Mouse (Mus musculus) ES-Bruce4 (cell line): ENCODE measurements around the gene Apold1. TPM values are rescaled to one million over a fixed set of nuclear protein-coding genes. Genes with fewer than 3 reads are reported as not detected.

Experiments
- H3K27ac ChIP-seq: 2 replicates; pipeline ENCODE4 v1.5.1; 2012; ENCODE audit warnings: low read length, inconsistent platforms; ENCODE audit not compliant: insufficient read depth
- H3K27me3 ChIP-seq: 2 replicates; pipeline ENCODE4 v1.6.1; 2012; ENCODE audit warnings: mild to moderate bottlenecking, low read length, inconsistent platforms; ENCODE audit not compliant: control insufficient read depth, poor library complexity, insufficient read depth, severe bottlenecking
- H3K36me3 ChIP-seq: 2 replicates; pipeline ENCODE4 v1.6.1; 2012; ENCODE audit warnings: inconsistent platforms, mild to moderate bottlenecking, low read length, moderate library complexity; ENCODE audit not compliant: control insufficient read depth, poor library complexity, insufficient read depth, severe bottlenecking
- H3K4me1 ChIP-seq: one replicate; pipeline ENCODE4 v1.8.1; 2011; ENCODE audit warnings: low read length; ENCODE audit not compliant: control insufficient read depth, insufficient read depth
- H3K4me3 ChIP-seq: 2 replicates; pipeline ENCODE4 v1.5.1; 2011; ENCODE audit warnings: low read depth, mild to moderate bottlenecking, low read length
- H3K9ac ChIP-seq: 2 replicates; pipeline ENCODE4 v1.6.1; 2012; ENCODE audit warnings: low read depth, mild to moderate bottlenecking, inconsistent platforms; ENCODE audit not compliant: poor library complexity, severe bottlenecking
- H3K9me3 ChIP-seq: replicated peaks from 2 replicates; pipeline ENCODE4 v1.6.1; 2012; ENCODE audit warnings: mild to moderate bottlenecking, low read length, inconsistent platforms; ENCODE audit not compliant: control insufficient read depth, poor library complexity, insufficient read depth, severe bottlenecking
- CTCF ChIP-seq: IDR thresholded peaks from one replicate; pipeline ENCODE4 v1.8.1; 2011; ENCODE audit warnings: low read depth, low read length
- EP300 ChIP-seq: IDR thresholded peaks from 2 replicates; pipeline ENCODE4 v1.6.1; 2011; ENCODE audit warnings: low read depth, low read length; ENCODE audit not compliant: insufficient read depth
- POLR2A ChIP-seq: IDR thresholded peaks from one replicate; pipeline ENCODE4 v1.8.1; 2011; ENCODE audit warnings: low read length; ENCODE audit not compliant: insufficient read depth
- polyA plus RNA-seq: library from polyadenylated mRNA; stranded (reverse); fragments of >200 nt; gene quantifications from 2 replicates; pipeline ENCODE4 v1.2.4, GENCODE M21; 2011; ENCODE audit warnings: low read depth; ENCODE audit not compliant: missing spikeins, insufficient read depth, insufficient read length

Apold1 gene
- polyA plus RNA-seq: 0.39 and 0.49 TPM in 2 replicates

DNA sequence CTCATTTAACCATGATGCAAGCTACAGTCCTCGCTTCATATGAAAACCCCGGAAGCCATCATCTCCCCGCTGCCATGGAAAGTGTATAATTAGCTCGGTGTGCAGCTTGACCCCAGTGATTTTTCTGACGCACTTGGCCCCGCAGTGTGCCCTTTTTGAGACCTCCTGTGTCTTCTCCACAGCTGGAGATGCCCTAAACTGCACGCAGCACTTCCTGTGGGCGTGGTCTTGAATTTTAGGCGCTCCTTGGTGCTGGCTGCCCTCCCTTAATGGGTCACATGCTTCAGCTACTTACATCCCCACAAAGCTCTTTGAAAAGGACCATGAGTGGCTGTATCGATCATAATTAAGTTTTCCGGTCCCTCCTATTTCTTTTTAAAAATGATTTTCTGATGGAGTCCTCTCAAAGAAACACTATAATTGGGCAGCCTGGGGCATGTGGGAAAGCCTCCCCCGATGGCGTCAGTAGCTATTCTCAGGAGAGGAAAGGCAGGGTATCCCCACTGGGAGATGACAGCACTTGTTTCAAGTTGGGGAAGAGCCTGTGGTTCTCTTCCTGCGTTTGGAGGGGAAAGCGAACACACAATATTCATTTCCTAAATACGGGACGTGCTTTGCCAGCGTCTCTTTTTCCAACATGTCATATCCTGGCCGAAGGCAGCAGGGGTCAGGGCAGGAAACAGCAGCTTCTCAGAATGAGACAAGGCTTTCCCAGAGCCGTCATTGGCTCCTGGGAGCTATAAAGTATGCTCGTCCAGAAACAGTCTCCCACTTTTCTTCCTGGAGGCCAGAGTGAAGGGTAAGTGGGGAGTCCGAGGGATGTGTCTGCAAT, at the start of gene Apold1:
TSS of gene Apold1 (plus strand) at position 488 of the 832 bp plus-strand sequence.
- H3K9me3 ChIP-seq: no peaks in the 10 kb centered on the region
- peaks cover 6% of the 10 kb centered on the region for H3K4me1 ChIP-seq
- H3K27me3 ChIP-seq: no peaks in the 10 kb centered on the region; the same call in 1 of the 2 replicates
- H3K27ac ChIP-seq: no peak within 1 kb of the TSS
- H3K4me3 ChIP-seq: no peak within 1 kb of the TSS
- H3K9ac ChIP-seq: no peak within 1 kb of the TSS
- no peaks in the 10 kb centered on the region for H3K36me3 ChIP-seq
- peak; percentile 64; the same call in 1 of the 2 replicates for TF ChIP-seq EP300
- no peak for TF ChIP-seq CTCF

DNA sequence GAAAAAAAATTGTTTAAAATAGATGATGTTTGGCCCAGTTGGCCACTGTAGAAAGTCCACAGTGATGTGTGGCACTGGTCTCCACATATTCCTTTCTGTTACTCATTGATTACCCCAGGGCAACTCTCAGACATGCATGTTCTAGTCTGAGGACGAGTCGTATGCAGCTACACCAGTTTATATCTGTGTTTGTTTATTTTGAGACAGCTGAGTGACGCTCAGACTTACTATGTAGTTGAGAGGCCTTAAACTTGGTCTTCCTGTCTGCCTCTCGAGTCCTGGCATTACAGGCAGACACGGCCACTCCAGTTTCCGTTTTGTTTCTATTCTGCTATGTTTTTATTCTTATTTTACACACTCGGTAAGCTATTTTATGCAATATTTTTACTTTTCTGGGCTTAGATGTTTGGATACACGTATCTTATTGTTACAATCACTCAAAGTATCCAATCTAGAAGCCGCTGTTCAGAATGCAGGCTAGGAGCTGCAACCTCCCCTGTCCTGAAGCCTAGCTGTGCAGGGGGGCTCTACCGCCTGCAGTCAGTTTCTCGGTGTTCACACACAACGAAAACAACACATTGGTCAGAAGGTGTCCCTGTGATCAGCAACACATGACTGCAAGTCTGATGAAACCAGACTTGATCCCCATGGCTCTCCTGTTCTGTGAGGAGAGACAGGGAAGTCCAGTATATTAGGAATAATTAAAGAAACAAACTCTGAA, 48.9 kb upstream of the Apold1 start:
- Histone ChIP-seq H3K4me3 (no peak overlapping the region), H3K27ac (no peak overlapping the region), H3K4me1 (no peaks in the 10 kb centered on the region), H3K27me3 (no peaks in the 10 kb centered on the region), H3K9ac (no peak overlapping the region), H3K9me3 (no peaks in the 10 kb centered on the region), H3K36me3 (no peaks in the 10 kb centered on the region)
- no peak for TF ChIP-seq EP300
- TF ChIP-seq CTCF: no peak
- TF ChIP-seq POLR2A: no peak

DNA sequence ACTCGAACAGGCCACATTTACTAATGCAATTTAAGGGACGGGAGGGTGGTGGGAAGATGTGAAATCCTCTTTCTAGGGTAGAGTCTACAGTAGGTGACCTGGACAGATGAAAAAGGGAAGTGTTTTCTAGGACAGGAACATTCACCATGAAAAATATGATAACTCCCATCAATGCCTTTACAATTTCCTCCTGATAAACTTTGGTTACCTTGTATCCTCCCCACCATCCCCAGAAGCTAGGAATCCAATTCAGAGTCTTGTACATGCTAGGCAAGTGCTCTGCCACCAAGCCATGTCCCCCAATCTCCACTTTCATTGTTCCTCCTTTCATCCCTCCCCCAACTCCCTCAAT, 48.3 kb upstream of the Apold1 start:
- Histone ChIP-seq H3K36me3 (no peaks in the 10 kb centered on the region), H3K9me3 (no peaks in the 10 kb centered on the region), H3K27me3 (no peaks in the 10 kb centered on the region), H3K4me3 (no peak overlapping the region), H3K9ac (no peak overlapping the region), H3K4me1 (no peaks in the 10 kb centered on the region), H3K27ac (no peak overlapping the region)
- TF ChIP-seq EP300: no peak
- no peak for TF ChIP-seq CTCF
- no peak for TF ChIP-seq POLR2A

DNA sequence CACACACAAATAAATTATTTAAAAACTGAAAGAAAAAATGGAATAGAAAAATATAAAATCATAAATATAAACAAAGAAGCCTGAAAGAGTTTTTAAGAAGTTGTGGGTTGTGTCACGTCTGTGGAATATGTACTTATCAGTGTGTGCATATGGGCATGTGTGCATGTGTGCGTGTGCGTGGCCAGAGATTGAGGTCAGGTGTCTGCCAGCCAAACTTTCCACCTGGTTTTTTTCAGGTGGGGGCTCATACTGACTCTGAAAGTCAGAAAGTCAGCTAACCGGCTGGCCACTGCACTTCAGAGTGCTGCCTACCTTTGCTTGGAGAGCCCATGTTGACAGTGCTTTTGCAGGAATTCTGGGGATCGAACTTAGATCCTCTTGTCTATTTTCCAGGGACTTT, 47.2 kb upstream of the Apold1 start:
- Histone ChIP-seq H3K9me3 (no peaks in the 10 kb centered on the region), H3K4me3 (no peak overlapping the region), H3K9ac (no peak overlapping the region), H3K36me3 (no peaks in the 10 kb centered on the region), H3K27ac (no peak overlapping the region), H3K27me3 (no peaks in the 10 kb centered on the region), H3K4me1 (no peaks in the 10 kb centered on the region)
- TF ChIP-seq CTCF (no peak), EP300 (no peak), POLR2A (no peak)

DNA sequence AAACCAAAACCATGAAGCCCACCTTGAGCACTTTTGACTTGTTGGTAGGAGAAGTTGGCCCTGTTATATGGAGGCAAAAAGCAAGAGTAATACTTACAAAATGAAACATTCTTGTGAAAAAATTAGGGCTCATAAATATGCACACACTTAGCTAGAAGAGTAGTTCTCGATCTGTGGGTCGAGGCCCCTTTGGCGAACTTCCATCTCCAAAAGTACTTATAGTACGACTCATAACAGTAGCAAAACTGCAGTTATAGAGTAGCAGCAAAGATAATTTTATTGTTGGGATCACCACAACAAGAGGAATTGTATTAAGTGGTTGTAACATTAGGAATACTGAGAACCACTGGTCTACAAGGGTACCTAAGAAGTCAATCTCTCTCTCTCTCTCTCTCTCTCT, 41.7 kb upstream of the Apold1 start:
- Histone ChIP-seq H3K4me1 (no peaks in the 10 kb centered on the region), H3K4me3 (no peak overlapping the region), H3K36me3 (no peaks in the 10 kb centered on the region), H3K27ac (no peak overlapping the region), H3K27me3 (no peaks in the 10 kb centered on the region), H3K9me3 (no peaks in the 10 kb centered on the region), H3K9ac (no peak overlapping the region)
- TF ChIP-seq POLR2A (no peak), CTCF (no peak), EP300 (no peak)

DNA sequence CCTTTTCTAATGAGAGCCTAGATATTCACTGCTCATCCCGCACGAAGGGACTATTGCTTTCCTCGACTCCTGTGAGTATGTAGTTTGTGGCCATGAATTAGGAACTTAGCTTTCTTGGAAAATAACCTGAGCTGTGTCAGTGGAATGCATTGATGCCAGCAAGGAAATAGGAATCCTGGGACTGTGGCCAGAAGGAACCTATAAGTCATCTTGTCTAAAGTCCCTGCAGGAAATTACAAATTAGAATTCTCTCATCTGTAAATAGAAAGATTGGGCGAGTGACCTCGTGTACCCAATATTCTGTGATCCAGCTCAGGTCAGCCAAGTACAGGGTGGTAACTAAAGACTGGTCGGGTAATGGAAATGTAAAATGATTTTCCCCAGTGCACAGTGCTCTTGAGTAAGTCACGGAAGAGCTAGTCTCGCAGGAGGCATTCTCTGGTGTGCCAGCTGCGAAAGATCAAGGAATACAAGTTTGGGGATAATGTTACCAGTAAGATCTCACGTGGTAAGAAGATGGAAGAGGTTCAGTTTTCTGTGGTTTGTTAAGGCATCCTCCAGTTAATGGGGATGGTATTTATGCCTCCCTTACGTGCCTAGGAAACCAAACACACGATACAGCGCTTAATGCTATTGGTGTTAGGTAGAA, 37.6 kb upstream of the Apold1 start:
- no peak overlapping the region for H3K9ac ChIP-seq
- H3K9me3 ChIP-seq: no peaks in the 10 kb centered on the region
- no peaks in the 10 kb centered on the region for H3K4me1 ChIP-seq
- no peak for TF ChIP-seq EP300
- no peak for TF ChIP-seq POLR2A
- H3K4me3 ChIP-seq: no peak overlapping the region
- H3K27me3 ChIP-seq: no peaks in the 10 kb centered on the region
- H3K36me3 ChIP-seq: no peaks in the 10 kb centered on the region
- no peak overlapping the region for H3K27ac ChIP-seq
